Mouse (Mus musculus): Measurements from ENCODE around the gene Tmem87a. TPM values are rescaled to one million over a fixed set of nuclear protein-coding genes. Genes with fewer than 3 reads are reported as not detected.

The Tmem87a gene
- polyA plus RNA-seq, 1 experiment from 2014 or later, result 11.3 TPM

DNA sequence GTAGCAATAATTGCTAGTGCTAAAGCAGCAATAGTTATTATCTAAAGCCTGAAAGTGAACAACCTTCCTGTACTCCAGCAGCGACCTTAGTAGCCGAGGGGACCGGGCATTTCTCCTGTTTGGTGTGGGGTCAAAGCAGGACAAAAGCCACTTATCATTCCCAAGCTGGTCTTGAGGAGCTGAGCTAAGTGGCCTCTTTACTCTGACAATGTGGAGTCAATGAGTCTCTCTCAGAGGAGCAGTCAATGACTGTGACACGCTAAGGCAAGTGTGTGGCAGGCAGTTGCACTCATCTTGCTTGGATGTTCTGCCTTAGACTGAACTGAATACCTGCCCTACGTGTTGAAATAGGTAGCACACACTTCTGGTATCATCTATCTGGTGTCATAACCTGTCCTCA lies 52.6 kb downstream of the Tmem87a start:
- H3K36me3 ChIP-seq, result peaks cover 23% of the 10 kb centered on the region
- H3K9ac ChIP-seq, result no peak overlapping the region
- H3K4me2 ChIP-seq (replicated peaks), result no peak overlapping the region
- WGBS, result 81% methylated on average over 5 of the region's 5 CpGs
- H3K4me1 ChIP-seq (replicated peaks), result peaks cover 5% of the 10 kb centered on the region; the same call in 1 of the 2 replicates
- H3K27me3 ChIP-seq (replicated peaks), result no peaks in the 10 kb centered on the region
- ATAC-seq, result no peak
- no peak overlapping the region for H3K4me3 ChIP-seq (replicated peaks)
- no peak overlapping the region for H3K27ac ChIP-seq
- no peaks in the 10 kb centered on the region for H3K9me3 ChIP-seq

DNA sequence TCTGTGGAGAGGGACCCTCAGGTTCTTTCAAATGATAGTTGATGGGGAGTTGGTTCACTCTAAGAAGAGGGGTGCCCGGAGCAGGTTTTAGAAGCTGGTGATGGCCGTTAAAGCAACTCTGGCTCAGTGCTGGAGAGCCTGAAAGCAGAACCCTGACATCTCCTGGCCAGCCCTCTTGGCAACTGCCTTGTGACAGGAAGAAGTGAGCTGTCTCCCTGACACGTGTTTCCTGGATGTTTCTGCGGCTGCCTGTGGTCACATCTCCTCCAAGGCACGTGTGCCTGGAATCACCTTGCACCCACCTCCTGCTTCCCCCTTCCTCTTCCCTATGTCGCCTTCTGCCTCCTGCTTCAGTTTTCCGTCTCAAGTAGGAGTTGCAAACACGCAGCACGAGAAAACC lies 55.8 kb downstream of the Tmem87a start:
- Histone ChIP-seq H3K27me3 (replicated peaks) (no peaks in the 10 kb centered on the region), H3K27ac (no peak overlapping the region), H3K9me3 (no peaks in the 10 kb centered on the region), H3K4me3 (replicated peaks) (no peak overlapping the region), H3K4me1 (replicated peaks) (peaks cover 5% of the 10 kb centered on the region; the same call in 1 of the 2 replicates), H3K4me2 (replicated peaks) (no peak overlapping the region), H3K9ac (no peak overlapping the region), H3K36me3 (peaks cover 13% of the 10 kb centered on the region; the same call in 1 of the 2 replicates)
- 76% methylated on average over 9 of the region's 9 CpGs for WGBS
- no peak for ATAC-seq

DNA sequence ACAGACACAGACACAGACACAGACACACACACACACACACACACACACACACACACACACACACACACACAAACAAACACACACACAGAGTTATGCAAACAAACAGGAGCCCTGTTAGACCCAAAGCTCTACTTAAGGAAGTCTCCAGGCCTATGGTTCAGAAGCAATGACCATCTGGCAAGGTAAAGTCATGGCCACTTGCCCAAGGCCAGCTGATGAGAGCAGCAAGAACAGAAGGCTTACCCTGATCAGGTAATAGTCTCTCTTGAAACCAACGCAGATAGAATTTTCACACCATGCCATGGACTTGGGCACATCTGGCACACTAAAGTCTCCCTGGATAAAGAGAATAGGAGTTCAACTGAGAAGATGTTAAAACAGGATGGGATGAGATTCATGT lies 62.2 kb downstream of the Tmem87a start:
- H3K4me3 ChIP-seq (replicated peaks), result no peak overlapping the region
- H3K36me3 ChIP-seq, result peaks cover 23% of the 10 kb centered on the region
- WGBS, result 94% methylated on average over 1 of the region's 1 CpGs
- ATAC-seq, result no peak
- H3K27me3 ChIP-seq (replicated peaks), result no peaks in the 10 kb centered on the region
- H3K9ac ChIP-seq, result no peak overlapping the region
- H3K27ac ChIP-seq, result no peak overlapping the region
- no peaks in the 10 kb centered on the region for H3K4me1 ChIP-seq (replicated peaks)
- H3K9me3 ChIP-seq, result no peaks in the 10 kb centered on the region
- no peak overlapping the region for H3K4me2 ChIP-seq (replicated peaks)

DNA sequence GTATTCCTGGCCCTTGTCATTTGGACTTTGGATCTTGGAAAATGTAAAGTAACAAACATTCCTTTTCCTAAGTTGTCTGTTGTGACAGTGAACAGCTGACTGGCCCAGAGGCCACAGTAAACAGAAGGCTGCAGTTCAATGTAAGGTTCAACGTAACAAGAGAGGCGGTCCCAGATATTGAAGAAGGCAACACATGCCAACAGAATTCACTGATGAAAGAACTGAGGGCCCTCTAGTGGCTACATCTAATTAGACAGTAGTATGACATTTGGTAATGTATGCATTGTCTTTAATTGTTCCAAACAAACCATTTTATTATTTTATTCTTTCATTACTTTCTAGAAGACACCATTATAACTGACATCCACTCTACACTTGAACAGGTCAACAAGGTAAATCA lies 66.0 kb downstream of the Tmem87a start:
- H3K4me1 ChIP-seq (replicated peaks), result no peaks in the 10 kb centered on the region
- H3K4me3 ChIP-seq (replicated peaks), result no peak overlapping the region
- H3K4me2 ChIP-seq (replicated peaks), result no peak overlapping the region
- H3K27me3 ChIP-seq (replicated peaks), result no peaks in the 10 kb centered on the region
- no peak for ATAC-seq
- no peak overlapping the region for H3K27ac ChIP-seq
- H3K9me3 ChIP-seq, result no peaks in the 10 kb centered on the region
- peaks cover 26% of the 10 kb centered on the region for H3K36me3 ChIP-seq
- no peak overlapping the region for H3K9ac ChIP-seq
- WGBS, result 58% methylated on average over 2 of the region's 2 CpGs

GRCm38 (mm10) chr2:120331575-120331974 lies 72.3 kb downstream of the Tmem87a start:
- Histone ChIP-seq H3K4me2 (replicated peaks) (no peak overlapping the region), H3K27me3 (replicated peaks) (no peaks in the 10 kb centered on the region), H3K9ac (no peak overlapping the region), H3K4me3 (replicated peaks) (no peak overlapping the region), H3K4me1 (replicated peaks) (no peaks in the 10 kb centered on the region), H3K36me3 (peaks cover 24% of the 10 kb centered on the region), H3K27ac (no peak overlapping the region), H3K9me3 (no peaks in the 10 kb centered on the region)
- WGBS, result 78% methylated on average over 4 of the region's 4 CpGs
- ATAC-seq, result no peak

DNA sequence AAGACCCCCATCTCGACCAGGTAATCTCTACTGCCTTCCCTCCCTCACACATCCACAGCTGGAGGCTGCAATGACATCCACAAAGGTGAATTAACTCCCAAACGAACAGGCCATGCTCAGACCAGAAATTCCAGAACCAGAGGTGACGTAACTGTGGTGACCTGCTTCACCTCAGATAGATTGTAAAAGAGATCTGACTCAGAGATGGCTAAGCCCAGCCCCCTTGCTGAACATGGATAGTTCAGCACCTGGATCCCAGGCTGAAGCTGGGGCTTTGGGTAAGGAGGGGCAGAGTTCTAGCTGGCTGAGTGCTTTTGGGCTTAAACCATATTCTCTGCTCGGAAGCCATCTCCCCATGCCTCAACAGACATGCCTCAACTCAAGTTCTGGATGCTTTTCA lies 88.8 kb downstream of the Tmem87a start:
- Histone ChIP-seq H3K9ac (no peak overlapping the region), H3K4me3 (replicated peaks) (no peak overlapping the region), H3K27me3 (replicated peaks) (no peaks in the 10 kb centered on the region), H3K27ac (no peak overlapping the region), H3K9me3 (no peaks in the 10 kb centered on the region), H3K4me1 (replicated peaks) (peaks cover 7% of the 10 kb centered on the region; the same call in 1 of the 2 replicates), H3K36me3 (peaks cover 19% of the 10 kb centered on the region; the same call in 1 of the 2 replicates), H3K4me2 (replicated peaks) (no peak overlapping the region)
- ATAC-seq, result peak; percentile 58
- 63% methylated on average over 4 of the region's 4 CpGs for WGBS

DNA sequence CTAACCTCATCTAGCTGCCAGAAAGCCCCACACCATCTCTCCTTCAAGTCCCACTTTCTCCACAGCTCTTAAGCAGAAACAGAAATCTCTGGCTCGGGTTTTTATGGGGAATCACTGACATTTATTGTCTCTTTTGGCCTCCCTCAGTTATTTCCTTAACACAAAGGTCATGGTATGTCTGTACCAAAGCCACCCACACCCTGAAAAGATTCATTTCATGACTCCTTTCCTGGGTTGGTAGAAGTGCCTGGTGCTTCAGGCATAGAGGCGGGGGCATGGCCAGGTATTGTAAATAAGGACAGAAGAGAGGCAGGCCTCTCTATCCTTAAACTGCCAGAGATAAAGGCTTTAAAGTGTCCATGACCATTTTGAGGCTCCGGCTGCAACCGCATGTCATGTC lies 89.4 kb downstream of the Tmem87a start:
- ATAC-seq, result peak; percentile 54; the same call in 1 of the 2 replicates
- Histone ChIP-seq H3K4me1 (replicated peaks) (peaks cover 7% of the 10 kb centered on the region; the same call in 1 of the 2 replicates), H3K4me3 (replicated peaks) (no peak overlapping the region), H3K4me2 (replicated peaks) (no peak overlapping the region), H3K36me3 (peaks cover 18% of the 10 kb centered on the region; the same call in 1 of the 2 replicates), H3K27ac (0 out of 2 replicates have a peak overlapping the region, but pooled peaks have one; percentile 17), H3K9ac (no peak overlapping the region), H3K9me3 (no peaks in the 10 kb centered on the region), H3K27me3 (replicated peaks) (no peaks in the 10 kb centered on the region)
- WGBS, result 68% methylated on average over 4 of the region's 4 CpGs

- Histone ChIP-seq H3K36me3 (peaks cover 14% of the 10 kb centered on the region; the same call in 1 of the 2 replicates), H3K4me3 (replicated peaks) (no peak within 1 kb of the TSS), H3K9ac (no peak within 1 kb of the TSS), H3K27me3 (replicated peaks) (no peaks in the 10 kb centered on the region), H3K4me1 (replicated peaks) (peaks cover 7% of the 10 kb centered on the region; the same call in 1 of the 2 replicates), H3K9me3 (no peaks in the 10 kb centered on the region), H3K27ac (0 out of 2 replicates have a peak within 1 kb of the TSS, but pooled peaks have one; percentile 17), H3K4me2 (replicated peaks) (no peak within 1 kb of the TSS)
- WGBS, result 34% methylated on average over 3 of the region's 3 CpGs
- ATAC-seq, result peak; percentile 71
Observed at GRCm38 (mm10) chr2:120313976-120314375, 89.9 kb downstream of the Tmem87a start, which contains the start of gene Pla2g4f. Gene Pla2g4f, minus strand, starts transcription at chr2:120314165.

DNA sequence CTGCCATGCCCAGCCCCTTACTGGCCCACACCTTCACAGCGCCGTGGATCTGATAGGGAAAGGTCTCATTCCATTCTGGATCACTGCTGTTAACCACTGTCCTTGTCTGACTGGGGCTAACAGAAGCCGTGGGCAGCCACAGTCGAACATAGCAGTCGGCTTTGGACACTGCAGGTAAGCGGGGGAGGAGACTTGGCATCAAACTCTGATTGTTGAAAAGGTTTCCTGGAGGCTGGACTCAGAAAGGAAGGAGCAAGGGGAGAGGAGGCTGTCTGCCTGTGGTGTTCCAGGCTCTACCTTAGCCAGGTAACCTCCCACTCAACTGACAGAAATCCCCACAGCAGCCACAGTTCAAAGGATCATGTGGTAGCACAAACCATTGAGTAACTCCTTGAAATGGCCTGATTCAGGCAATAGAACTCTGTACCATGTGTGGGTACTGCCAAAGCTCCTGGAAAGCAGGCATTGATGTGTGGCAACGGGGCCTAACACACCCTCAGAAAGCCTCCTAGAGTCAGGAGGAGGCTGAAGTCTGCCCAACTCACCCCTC lies 91.6 kb downstream of the Tmem87a start:
- WGBS, result 78% methylated on average over 7 of the region's 7 CpGs
- no peak overlapping the region for H3K27ac ChIP-seq
- peaks cover 6% of the 10 kb centered on the region; the same call in 1 of the 2 replicates for H3K36me3 ChIP-seq
- H3K9me3 ChIP-seq, result no peaks in the 10 kb centered on the region
- no peak for ATAC-seq
- H3K4me2 ChIP-seq (replicated peaks), result no peak overlapping the region
- H3K27me3 ChIP-seq (replicated peaks), result no peaks in the 10 kb centered on the region
- H3K4me1 ChIP-seq (replicated peaks), result peaks cover 7% of the 10 kb centered on the region; the same call in 1 of the 2 replicates
- no peak overlapping the region for H3K4me3 ChIP-seq (replicated peaks)
- H3K9ac ChIP-seq, result no peak overlapping the region

Other genes starting within 250 kb of the Tmem87a start
- gene Ehd4, start 249.5 kb downstream of the Tmem87a start, polyA plus RNA-seq (2015; fragmentation: Nextera tagmentation; extraction: Ambion mirVana), result 50.0 and 50.1 TPM in 2 replicates
- 0.06 and 0.09 TPM in 2 replicates for gene Pla2g4e, start 158.8 kb downstream of the Tmem87a start, polyA plus RNA-seq (2015; fragmentation: Nextera tagmentation; extraction: Ambion mirVana)
- gene Pla2g4d, start 114.9 kb downstream of the Tmem87a start, polyA plus RNA-seq (2015; fragmentation: Nextera tagmentation; extraction: Ambion mirVana), result not detected in 2 replicates
- gene Pla2g4f, start 89.9 kb downstream of the Tmem87a start, polyA plus RNA-seq (2015; fragmentation: Nextera tagmentation; extraction: Ambion mirVana), result 0.24 and 0.29 TPM in 2 replicates
- gene Vps39, start 51.0 kb downstream of the Tmem87a start, polyA plus RNA-seq (2015; fragmentation: Nextera tagmentation; extraction: Ambion mirVana), result 18.2 and 18.4 TPM in 2 replicates
- gene Ganc, start 217 bp downstream of the Tmem87a start, polyA plus RNA-seq (2015; fragmentation: Nextera tagmentation; extraction: Ambion mirVana), result 7.3 and 8.5 TPM in 2 replicates
- gene Capn3, start 51.9 kb upstream of the Tmem87a start, polyA plus RNA-seq (2015; fragmentation: Nextera tagmentation; extraction: Ambion mirVana), result 0.89 and 1.0 TPM in 2 replicates
- gene Zfp106, start 159.7 kb upstream of the Tmem87a start, polyA plus RNA-seq (2015; fragmentation: Nextera tagmentation; extraction: Ambion mirVana), result 46.1 and 46.5 TPM in 2 replicates
- gene Snap23, start 163.6 kb upstream of the Tmem87a start, polyA plus RNA-seq (2015; fragmentation: Nextera tagmentation; extraction: Ambion mirVana), result 47.2 and 51.0 TPM in 2 replicates
- gene Haus2, start 205.3 kb upstream of the Tmem87a start, polyA plus RNA-seq (2015; fragmentation: Nextera tagmentation; extraction: Ambion mirVana), result 21.3 and 22.3 TPM in 2 replicates
- 20.3 and 20.5 TPM in 2 replicates for gene Lrrc57, start 205.4 kb upstream of the Tmem87a start, polyA plus RNA-seq (2015; fragmentation: Nextera tagmentation; extraction: Ambion mirVana)
- 2.9 and 3.3 TPM in 2 replicates for gene Stard9, start 225.0 kb upstream of the Tmem87a start, polyA plus RNA-seq (2015; fragmentation: Nextera tagmentation; extraction: Ambion mirVana)